Mouse (Mus musculus): ENCODE data around the gene Rps18.

GRCm38 (mm10) chr17:33969394-33969793 is 13.6 kb upstream of the Rps18 start:
- TF ChIP-seq CTCF (IDR thresholded peaks at IDR 0.05; ENCODE audit: low read depth) (peak; percentile 57), EP300 (IDR thresholded peaks at IDR 0.05; ENCODE audit: low read depth) (no peak)
